Mouse (Mus musculus): ENCODE measurements around the gene 1810049J17Rik.

- TF ChIP-seq POLR2A (IDR thresholded peaks at IDR 0.05; ENCODE audit: low read depth, low read length) (no peak), CTCF (conservative IDR thresholded peaks at IDR 0.05; ENCODE audit: insufficient read depth, insufficient read length, low read depth, low read length) (no peak)
Observed at GRCm38 (mm10) chr15:12319889-12320288, 1.8 kb downstream of the 1810049J17Rik start.
